Mouse (Mus musculus) intestine, embryonic 15.5 days (tissue): ENCODE data around the gene Tgfb2. TPM values are rescaled to one million over a fixed set of nuclear protein-coding genes. Genes with fewer than 3 reads are reported as not detected.

Experiments
- ATAC-seq: fragments of 200-750 bp; cut with Nextera tagmentation; 2 replicates; pipeline ENCODE4 v1.8.0; 2017; ENCODE audit warnings: moderate TSS enrichment, moderate library complexity
- H3K27ac ChIP-seq: fragments of 300-500 bp; sonication (generic); 2 replicates; pipeline ENCODE4 v1.5.1; 2015; ENCODE audit warnings: mild to moderate bottlenecking, inconsistent platforms
- H3K27me3 ChIP-seq: fragments of 300-500 bp; sonication (generic); replicated peaks from 2 replicates; pipeline ENCODE4 v1.6.1; 2015; ENCODE audit warnings: inconsistent platforms
- H3K36me3 ChIP-seq: fragments of 300-500 bp; sonication (generic); 2 replicates; pipeline ENCODE4 v1.6.1; 2015; ENCODE audit warnings: inconsistent platforms
- H3K4me1 ChIP-seq: fragments of 300-500 bp; sonication (generic); replicated peaks from 2 replicates; pipeline ENCODE4 v1.6.1; 2015; ENCODE audit warnings: inconsistent platforms
- H3K4me2 ChIP-seq: fragments of 300-500 bp; sonication (generic); replicated peaks from 2 replicates; pipeline ENCODE4 v1.6.1; 2015; ENCODE audit warnings: mild to moderate bottlenecking, inconsistent platforms
- H3K4me3 ChIP-seq: fragments of 300-500 bp; sonication (generic); replicated peaks from 2 replicates; pipeline ENCODE4 v1.5.1; 2015; ENCODE audit warnings: inconsistent platforms
- H3K9ac ChIP-seq: fragments of 300-500 bp; sonication (generic); 2 replicates; pipeline ENCODE4 v1.6.1; 2015; ENCODE audit warnings: inconsistent platforms
- H3K9me3 ChIP-seq: fragments of 300-500 bp; sonication (generic); 2 replicates; pipeline ENCODE4 v1.6.1; 2016; ENCODE audit warnings: inconsistent platforms
- WGBS: fragments of 180-500 bp; shearing (Covaris S2); methylation state at CpG from one replicate; pipeline ENCODE4 v1.1.7; 2015; 5-methylcytosine and 5-hydroxymethylcytosine counted together
- polyA plus RNA-seq: library from polyadenylated mRNA; unstranded; fragments of >200 nt; fragmentation: Nextera tagmentation; extraction: Ambion mirVana; gene quantifications from 2 replicates; pipeline ENCODE4 v1.2.1, GENCODE M21; 2015

Tgfb2 gene
- polyA plus RNA-seq, 1 experiment from 2014 or later: 18.5 TPM

DNA sequence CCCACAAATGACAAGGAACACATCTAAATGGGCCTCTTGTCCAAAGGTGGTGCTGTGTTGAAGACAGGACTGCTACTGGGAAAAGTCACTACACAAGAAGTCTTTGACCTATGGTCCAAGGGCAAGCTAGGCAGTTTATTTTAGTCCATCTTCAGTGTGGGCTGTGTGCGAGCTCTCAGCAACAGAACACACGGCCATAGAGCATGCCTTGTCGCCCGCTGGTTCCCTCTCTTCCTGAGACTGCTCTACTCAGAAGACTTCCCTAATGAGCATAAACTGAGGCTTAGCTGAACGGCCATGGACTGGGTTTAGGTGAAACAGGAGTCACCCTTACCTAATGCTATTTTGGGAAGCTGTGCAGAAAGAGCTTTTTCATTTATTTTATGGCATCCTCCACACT, 74.8 kb downstream of the Tgfb2 start:
- H3K36me3 ChIP-seq: no peaks in the 10 kb centered on the region
- no peak overlapping the region for H3K4me2 ChIP-seq
- H3K4me1 ChIP-seq: no peaks in the 10 kb centered on the region
- H3K9me3 ChIP-seq: no peaks in the 10 kb centered on the region
- no peaks in the 10 kb centered on the region for H3K27me3 ChIP-seq
- 80% methylated on average over 5 of the region's 5 CpGs for WGBS
- H3K27ac ChIP-seq: no peak overlapping the region
- H3K4me3 ChIP-seq: no peak overlapping the region
- ATAC-seq: no peak
- no peak overlapping the region for H3K9ac ChIP-seq

DNA sequence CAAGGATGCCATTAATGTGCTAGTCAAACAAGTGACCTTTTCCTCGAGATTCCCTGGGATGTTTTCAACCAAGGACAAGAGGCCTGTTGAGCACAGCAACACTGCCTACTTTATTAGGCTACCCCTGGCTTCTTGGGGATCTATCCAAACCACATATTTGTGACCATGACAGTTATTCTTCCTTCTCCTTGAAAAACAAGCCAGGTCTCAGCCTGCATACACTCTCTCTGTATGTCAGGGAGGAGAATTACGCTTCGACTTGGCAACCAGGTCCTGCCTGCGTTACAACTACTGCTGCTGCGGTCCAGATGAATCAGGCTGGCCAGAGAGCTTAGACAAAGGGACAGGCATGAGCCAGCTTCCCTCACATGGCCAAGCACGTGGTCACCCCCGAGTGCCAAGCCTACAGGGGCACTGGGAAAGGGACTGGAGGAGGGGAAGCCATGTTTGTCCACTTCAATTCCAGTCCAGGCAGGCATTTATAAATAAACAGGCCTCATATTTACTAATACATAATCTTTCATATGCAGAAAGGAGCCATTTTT, 78.3 kb downstream of the Tgfb2 start:
- Histone ChIP-seq H3K9ac (no peak overlapping the region), H3K27ac (no peak overlapping the region), H3K36me3 (no peaks in the 10 kb centered on the region), H3K9me3 (no peaks in the 10 kb centered on the region), H3K4me3 (no peak overlapping the region), H3K27me3 (no peaks in the 10 kb centered on the region), H3K4me1 (no peaks in the 10 kb centered on the region), H3K4me2 (no peak overlapping the region)
- 88% methylated on average over 7 of the region's 7 CpGs for WGBS
- ATAC-seq: no peak

DNA sequence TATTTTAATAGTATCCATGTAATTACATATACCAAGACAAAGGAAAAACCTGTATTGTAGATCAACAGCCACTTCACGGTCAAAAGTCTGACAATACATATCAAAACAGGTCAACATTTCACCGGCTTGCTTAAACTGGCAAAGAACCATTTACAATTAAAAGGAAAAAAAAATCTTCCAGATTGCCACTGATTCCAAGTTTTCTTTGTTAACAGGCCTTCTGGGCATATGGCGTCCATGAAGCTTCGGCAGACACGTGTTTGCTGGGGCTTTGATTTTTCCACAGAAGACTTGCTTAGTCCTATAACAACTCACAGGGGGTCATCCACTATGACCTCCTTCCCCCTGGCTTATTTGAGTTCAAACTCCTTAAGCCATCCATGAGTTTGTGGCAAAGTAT, 81.3 kb downstream of the Tgfb2 start:
- Histone ChIP-seq H3K9me3 (no peaks in the 10 kb centered on the region), H3K4me2 (no peak overlapping the region), H3K9ac (no peak overlapping the region), H3K27ac (no peak overlapping the region), H3K4me3 (no peak overlapping the region), H3K27me3 (no peaks in the 10 kb centered on the region), H3K36me3 (no peaks in the 10 kb centered on the region), H3K4me1 (no peaks in the 10 kb centered on the region)
- no peak for ATAC-seq
- WGBS: 84% methylated on average over 5 of the region's 5 CpGs

DNA sequence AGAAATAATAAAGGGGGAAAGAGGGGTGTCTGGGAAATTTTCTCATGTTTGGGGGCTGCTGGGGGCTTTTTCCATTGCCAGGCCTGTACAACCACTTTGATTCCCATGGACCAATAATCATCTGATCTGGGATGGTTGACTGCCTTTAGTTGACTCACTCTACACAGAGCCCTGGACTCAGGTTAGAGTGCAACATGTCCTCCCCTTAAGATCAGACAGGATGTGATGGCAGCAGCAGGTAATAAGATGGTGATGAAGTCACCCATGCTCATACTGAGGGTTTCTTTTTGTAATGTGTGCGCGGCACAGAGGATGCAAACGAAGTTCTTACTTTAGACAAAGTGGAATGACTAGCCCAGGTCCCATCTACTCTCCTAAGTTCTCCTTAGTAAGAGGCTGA, 84.0 kb downstream of the Tgfb2 start:
- Histone ChIP-seq H3K9ac (no peak overlapping the region), H3K27ac (no peak overlapping the region), H3K9me3 (no peaks in the 10 kb centered on the region), H3K4me3 (no peak overlapping the region), H3K4me2 (no peak overlapping the region), H3K4me1 (no peaks in the 10 kb centered on the region), H3K27me3 (no peaks in the 10 kb centered on the region), H3K36me3 (no peaks in the 10 kb centered on the region)
- WGBS: 91% methylated on average over 3 of the region's 3 CpGs
- ATAC-seq: no peak

DNA sequence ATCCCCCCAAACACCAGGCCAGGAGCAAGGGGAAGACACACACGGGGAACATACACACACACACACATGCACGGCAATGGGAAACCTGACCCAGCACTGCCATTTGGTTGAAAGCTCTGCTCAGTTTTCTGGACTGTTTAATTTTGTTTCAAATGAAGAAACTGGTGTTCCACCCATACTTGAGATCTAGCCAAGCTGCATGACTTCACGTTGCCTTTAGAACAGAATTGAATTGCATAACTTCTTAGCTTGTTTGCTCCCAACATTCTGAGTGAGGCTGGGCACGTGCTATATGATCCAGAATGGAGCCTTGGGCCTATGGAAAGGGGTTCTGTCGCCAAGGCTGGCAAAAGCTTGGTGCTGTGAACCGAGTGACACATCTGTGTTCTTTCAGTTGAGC, 87.5 kb downstream of the Tgfb2 start:
- Histone ChIP-seq H3K27ac (no peak overlapping the region), H3K4me2 (no peak overlapping the region), H3K36me3 (no peaks in the 10 kb centered on the region), H3K4me3 (no peak overlapping the region), H3K9ac (no peak overlapping the region), H3K27me3 (no peaks in the 10 kb centered on the region), H3K9me3 (no peaks in the 10 kb centered on the region), H3K4me1 (no peaks in the 10 kb centered on the region)
- WGBS: 82% methylated on average over 6 of the region's 6 CpGs
- ATAC-seq: no peak

DNA sequence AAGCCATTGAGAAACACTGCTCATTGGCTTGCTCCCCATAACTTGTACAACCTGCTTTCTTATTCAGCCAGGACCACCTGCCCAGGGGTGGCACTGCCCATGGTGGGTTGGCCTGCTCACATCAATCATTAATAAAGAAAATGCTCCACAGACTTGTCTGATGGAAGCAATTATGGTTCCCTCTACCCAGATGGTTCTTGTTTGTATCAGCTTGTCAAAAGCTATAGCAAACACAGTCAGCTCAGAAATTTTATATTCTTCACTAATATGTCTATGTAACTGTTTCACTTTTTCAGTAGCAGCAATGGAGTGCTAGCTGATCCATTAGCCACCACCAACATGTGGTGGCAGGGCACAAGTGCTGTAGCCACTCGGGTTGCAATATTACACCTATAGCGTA, 94.4 kb downstream of the Tgfb2 start:
- H3K4me3 ChIP-seq: no peak overlapping the region
- no peaks in the 10 kb centered on the region for H3K27me3 ChIP-seq
- H3K9me3 ChIP-seq: no peaks in the 10 kb centered on the region
- no peaks in the 10 kb centered on the region for H3K36me3 ChIP-seq
- no peak overlapping the region for H3K4me2 ChIP-seq
- ATAC-seq: no peak
- H3K4me1 ChIP-seq: peaks cover 9% of the 10 kb centered on the region; the same call in 1 of the 2 replicates
- H3K9ac ChIP-seq: no peak overlapping the region
- H3K27ac ChIP-seq: no peak overlapping the region
- 94% methylated on average over 2 of the region's 2 CpGs for WGBS

DNA sequence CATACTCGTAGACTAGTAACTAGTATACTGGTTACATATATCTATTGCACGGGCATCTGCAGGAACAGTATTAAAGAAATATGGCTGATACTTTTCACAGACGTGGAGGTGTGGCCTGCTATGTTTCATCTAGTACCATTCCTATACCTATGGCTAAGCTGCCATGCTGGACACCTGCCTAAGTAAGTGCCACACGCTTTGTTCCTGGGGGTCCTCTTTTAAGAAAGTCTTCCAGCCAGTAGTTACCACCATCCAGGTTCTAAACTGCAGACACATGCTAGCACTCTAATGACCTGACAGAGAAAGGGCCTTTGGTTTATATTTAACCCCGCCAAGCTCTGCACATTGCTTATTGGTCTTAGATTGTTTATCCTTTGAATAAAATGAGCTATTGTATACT, 95.3 kb downstream of the Tgfb2 start:
- 83% methylated on average over 5 of the region's 5 CpGs for WGBS
- no peak overlapping the region for H3K27ac ChIP-seq
- no peaks in the 10 kb centered on the region for H3K27me3 ChIP-seq
- H3K9me3 ChIP-seq: no peaks in the 10 kb centered on the region
- peaks cover 9% of the 10 kb centered on the region; the same call in 1 of the 2 replicates for H3K4me1 ChIP-seq
- no peak for ATAC-seq
- H3K4me2 ChIP-seq: no peak overlapping the region
- H3K4me3 ChIP-seq: no peak overlapping the region
- H3K9ac ChIP-seq: no peak overlapping the region
- no peaks in the 10 kb centered on the region for H3K36me3 ChIP-seq

DNA sequence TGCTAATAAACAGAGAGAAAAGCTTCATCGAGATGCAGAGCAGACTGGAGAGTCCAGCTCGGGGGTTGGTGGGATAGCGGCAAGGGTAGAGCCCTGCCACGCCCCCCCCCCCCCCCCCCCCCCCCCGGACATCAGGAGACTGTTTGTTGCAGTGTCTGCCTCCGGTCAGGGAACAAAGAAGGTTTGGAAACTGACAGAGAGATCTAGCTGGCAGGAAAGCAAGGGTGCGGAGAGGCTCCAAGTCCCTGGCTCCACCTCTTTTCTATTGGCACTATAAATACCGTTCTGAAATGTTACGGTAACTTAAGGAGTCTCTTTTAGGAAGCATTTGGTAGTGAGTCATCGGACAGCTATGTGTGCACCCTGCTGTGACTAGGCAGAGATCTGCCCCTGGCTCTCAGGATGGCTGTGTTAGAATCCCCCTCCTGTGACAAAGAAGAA, 96.0 kb downstream of the Tgfb2 start:
- ATAC-seq: peak; percentile 84
- H3K9me3 ChIP-seq: no peaks in the 10 kb centered on the region
- no peak overlapping the region for H3K4me3 ChIP-seq
- peak overlapping the region; percentile 45 for H3K4me2 ChIP-seq
- WGBS: 13% methylated on average over 10 of the region's 10 CpGs
- H3K27ac ChIP-seq: no peak overlapping the region
- H3K4me1 ChIP-seq: peaks cover 9% of the 10 kb centered on the region; the same call in 1 of the 2 replicates
- H3K36me3 ChIP-seq: no peaks in the 10 kb centered on the region
- H3K27me3 ChIP-seq: no peaks in the 10 kb centered on the region
- no peak overlapping the region for H3K9ac ChIP-seq

DNA sequence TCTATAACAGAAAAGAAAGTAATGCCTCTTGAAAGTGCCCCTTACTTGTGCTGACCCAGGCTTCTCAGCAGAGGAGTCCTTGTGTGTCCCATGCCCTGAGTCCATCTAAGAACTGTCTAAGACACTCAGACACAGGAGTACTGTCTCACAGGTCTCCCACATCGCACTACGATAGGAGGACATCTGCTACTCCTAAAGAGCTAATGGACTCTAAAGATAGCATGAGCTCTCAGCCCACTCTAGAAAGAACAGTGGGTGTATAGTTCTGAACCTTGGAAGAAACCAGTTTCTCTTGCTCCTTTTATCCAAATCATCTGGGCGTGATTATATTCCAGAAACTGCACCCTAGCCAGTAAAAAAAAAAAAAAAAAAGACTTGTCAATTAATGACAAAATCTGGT, 97.7 kb downstream of the Tgfb2 start:
- Histone ChIP-seq H3K27ac (no peak overlapping the region), H3K36me3 (no peaks in the 10 kb centered on the region), H3K9me3 (no peaks in the 10 kb centered on the region), H3K9ac (no peak overlapping the region), H3K4me2 (no peak overlapping the region), H3K4me3 (no peak overlapping the region), H3K4me1 (peaks cover 9% of the 10 kb centered on the region; the same call in 1 of the 2 replicates), H3K27me3 (no peaks in the 10 kb centered on the region)
- ATAC-seq: no peak
- 87% methylated on average over 3 of the region's 3 CpGs for WGBS

DNA sequence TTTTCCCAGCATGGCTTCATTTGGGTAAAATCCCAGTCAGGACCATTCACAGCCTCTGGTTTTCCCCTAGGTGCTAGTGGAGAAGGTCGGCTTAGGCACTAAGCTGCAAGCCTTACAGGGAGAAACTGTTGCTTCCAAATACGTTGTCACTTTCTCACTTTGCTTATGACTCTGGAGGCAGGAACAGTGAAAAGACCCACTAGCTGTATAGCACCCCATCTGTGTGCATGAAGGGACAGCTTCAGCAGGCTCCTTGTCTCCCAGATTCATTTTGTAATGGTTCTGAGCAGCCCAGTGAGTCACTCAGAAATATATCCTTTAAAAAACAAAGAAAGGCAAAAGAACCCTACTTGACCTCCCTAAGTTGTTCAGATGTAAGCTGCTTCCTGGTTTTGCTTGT, 100.2 kb downstream of the Tgfb2 start:
- 54% methylated on average over 2 of the region's 2 CpGs for WGBS
- Histone ChIP-seq H3K4me2 (no peak overlapping the region), H3K9me3 (no peaks in the 10 kb centered on the region), H3K9ac (no peak overlapping the region), H3K4me3 (no peak overlapping the region), H3K27ac (no peak overlapping the region), H3K36me3 (no peaks in the 10 kb centered on the region), H3K27me3 (no peaks in the 10 kb centered on the region), H3K4me1 (peaks cover 9% of the 10 kb centered on the region; the same call in 1 of the 2 replicates)
- no peak for ATAC-seq

DNA sequence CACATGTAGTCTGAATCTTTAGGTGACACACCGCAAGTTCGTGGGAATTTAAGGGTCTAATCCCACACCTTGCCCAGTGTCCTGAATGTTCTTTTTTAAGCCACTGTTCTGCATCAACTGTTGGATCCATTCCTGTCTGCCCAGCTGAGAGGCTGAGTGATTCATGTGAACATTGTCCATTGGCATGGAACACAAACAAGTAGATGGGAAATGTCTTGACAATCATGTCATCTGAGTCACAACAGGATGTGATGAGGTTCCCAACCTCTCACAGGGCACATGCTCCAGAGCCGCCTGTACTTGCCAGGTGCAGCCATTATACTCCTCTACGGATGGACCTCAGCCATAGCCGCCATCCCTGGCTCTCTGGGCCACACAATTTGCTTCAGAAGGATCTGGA, 101.7 kb downstream of the Tgfb2 start:
- ATAC-seq: no peak

DNA sequence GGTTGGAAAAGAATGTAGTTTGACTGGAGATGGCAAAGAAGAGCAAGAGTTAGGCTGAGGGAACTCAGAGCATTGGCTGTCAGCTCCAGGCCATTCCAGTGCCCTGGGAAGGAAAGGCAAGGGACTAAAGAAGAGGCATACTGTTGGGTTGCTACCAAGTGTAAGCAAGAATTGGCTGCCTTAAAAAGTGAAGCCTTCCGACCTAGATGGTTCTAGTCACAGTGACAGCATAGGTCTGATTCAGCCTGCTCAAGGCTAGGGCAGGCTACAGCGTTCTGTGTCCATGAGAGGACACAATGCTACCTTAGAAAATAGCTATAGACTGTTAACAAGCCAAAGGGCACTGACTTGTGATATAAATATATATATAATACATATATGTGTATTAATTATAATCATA, 117.6 kb downstream of the Tgfb2 start:
- ATAC-seq: no peak
- Histone ChIP-seq H3K27me3 (no peaks in the 10 kb centered on the region), H3K4me3 (no peak overlapping the region), H3K27ac (no peak overlapping the region), H3K36me3 (no peaks in the 10 kb centered on the region), H3K4me2 (no peak overlapping the region), H3K9ac (no peak overlapping the region), H3K4me1 (no peaks in the 10 kb centered on the region), H3K9me3 (no peaks in the 10 kb centered on the region)
- WGBS: 81% methylated on average over 2 of the region's 2 CpGs

More for the DNA sequence above, 101.7 kb downstream of the Tgfb2 start:
- H3K4me1 ChIP-seq: no peaks in the 10 kb centered on the region
- H3K9me3 ChIP-seq: no peaks in the 10 kb centered on the region
- H3K27me3 ChIP-seq: no peaks in the 10 kb centered on the region
- H3K27ac ChIP-seq: no peak overlapping the region
- H3K36me3 ChIP-seq: no peaks in the 10 kb centered on the region
- WGBS: 90% methylated on average over 5 of the region's 5 CpGs
- H3K4me3 ChIP-seq: no peak overlapping the region
- no peak overlapping the region for H3K9ac ChIP-seq
- H3K4me2 ChIP-seq: no peak overlapping the region

DNA sequence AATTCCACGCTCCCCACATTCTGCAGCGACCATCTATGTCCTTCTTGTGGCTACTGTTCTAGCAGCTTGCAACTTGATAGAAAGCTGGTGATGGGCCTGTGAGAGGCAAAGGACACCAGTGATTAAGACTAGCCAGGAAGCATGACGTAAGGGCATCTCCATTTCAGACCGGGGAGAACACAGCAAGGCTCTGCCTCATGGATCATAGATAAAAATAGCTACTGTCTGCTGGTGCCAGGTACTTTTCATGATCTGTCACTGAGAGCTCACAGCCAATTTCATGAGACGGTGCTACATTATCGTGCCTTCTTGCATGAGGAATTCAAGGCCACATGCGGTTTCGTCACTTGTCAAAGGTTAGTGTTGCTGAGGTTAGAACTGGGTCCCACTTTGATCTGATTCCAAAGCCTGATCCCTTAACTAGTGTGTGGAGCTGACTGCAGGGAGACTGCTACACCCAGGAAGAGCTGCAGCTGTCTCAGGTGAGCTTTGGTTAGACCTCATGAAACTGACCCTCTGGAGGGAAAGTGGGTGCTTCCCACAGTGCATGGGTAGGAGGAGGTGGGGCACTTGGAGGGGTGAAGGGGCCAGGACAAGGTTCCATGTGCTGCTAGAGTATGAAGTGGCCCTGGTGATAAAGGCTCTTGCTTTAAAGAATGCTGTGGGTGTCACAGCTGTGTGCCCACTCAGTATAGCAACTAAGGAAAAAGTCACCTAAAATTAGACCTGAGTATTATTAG, 118.6 kb downstream of the Tgfb2 start:
- Histone ChIP-seq H3K4me1 (no peaks in the 10 kb centered on the region), H3K4me3 (no peak overlapping the region), H3K36me3 (no peaks in the 10 kb centered on the region), H3K27ac (no peak overlapping the region), H3K9ac (no peak overlapping the region), H3K27me3 (no peaks in the 10 kb centered on the region), H3K9me3 (no peaks in the 10 kb centered on the region), H3K4me2 (no peak overlapping the region)
- ATAC-seq: no peak
- WGBS: 77% methylated on average over 8 of the region's 8 CpGs
